ENCODE assay signal across 20 mouse cellular contexts in the genomic region with DNA sequence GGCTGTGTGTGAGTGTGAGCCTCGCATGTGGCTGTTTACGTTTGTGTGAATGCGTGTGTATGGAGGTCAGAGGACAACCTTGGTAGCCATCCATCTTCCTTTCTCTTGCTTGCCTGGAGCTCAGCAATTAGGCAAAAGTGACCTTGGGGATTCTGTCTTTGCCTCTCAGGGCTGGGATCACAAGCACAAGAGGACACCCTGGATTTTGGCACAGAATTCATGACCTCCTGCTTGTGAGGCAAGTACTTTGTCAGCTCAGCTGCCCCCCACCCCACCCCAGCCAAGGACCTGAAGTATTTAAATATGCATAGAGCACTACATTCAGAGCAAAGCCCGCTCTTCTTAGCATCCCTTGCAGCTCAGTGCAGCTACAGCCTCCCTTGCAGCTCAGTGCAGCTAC.
"Had no signal": no experiment of that assay in that cellular context is flagged by ENCODE, and none has a peak within 500 bp of the region (broad histone marks: within the 10 kb centered on the region; RNA-seq: fewer than 3 reads in every experiment).

No protein-coding gene starts in this region.

- H3K4me2 ChIP-seq: lung, embryonic 15.5 days; midbrain, embryonic 11.5 days; midbrain, embryonic 13.5 days; midbrain, embryonic 15.5 days; neural tube, embryonic 13.5 days; neural tube, embryonic 15.5 days had no signal

- H3K9me3 ChIP-seq: lung, embryonic 15.5 days; midbrain, embryonic 15.5 days; neural tube, embryonic 13.5 days; neural tube, embryonic 15.5 days had no signal

- H3K4me3 ChIP-seq: lung, embryonic 15.5 days; megakaryocyte, embryonic 14.5 days; midbrain, embryonic 13.5 days; midbrain, embryonic 15.5 days; neural tube, embryonic 13.5 days; neural tube, embryonic 15.5 days had no signal

- H3K36me3 ChIP-seq: lung, embryonic 15.5 days; midbrain, embryonic 13.5 days; midbrain, embryonic 15.5 days; neural tube, embryonic 13.5 days; neural tube, embryonic 15.5 days had no signal

- H3K9ac ChIP-seq: lung, embryonic 15.5 days; midbrain, embryonic 13.5 days; midbrain, embryonic 15.5 days; neural tube, embryonic 13.5 days; neural tube, embryonic 15.5 days had no signal

- H3K4me1 ChIP-seq: midbrain, embryonic 15.5 days had no signal

- H3K27ac ChIP-seq: lung, embryonic 15.5 days; macrophage; midbrain, embryonic 13.5 days; midbrain, embryonic 15.5 days; neural tube, embryonic 13.5 days; neural tube, embryonic 15.5 days had no signal

- ATAC-seq: lung, postnatal 0 days; midbrain, embryonic 13.5 days; midbrain, embryonic 15.5 days had no signal

- H3K27me3 ChIP-seq: midbrain, embryonic 13.5 days; midbrain, embryonic 15.5 days; neural tube, embryonic 15.5 days had no signal

- DNase-seq: lung, adult 2 months; lung, postnatal 14 days; lung, postnatal 36 days; retina, postnatal 1 day; right cerebral cortex, adult 18-20 months; right cerebral cortex, postnatal 25 days; right cerebral cortex, postnatal 4 days; spleen, adult 18-20 months; thymus, adult 18-20 months; thymus, postnatal 14 days; thymus, postnatal 36 days had no signal
